ENCODE assay signal across 18 mouse cellular contexts in genomic region chr15:91104934-91105333, GRCm38 (mm10). TPM values are rescaled to one million over a fixed set of nuclear protein-coding genes. Genes with fewer than 3 reads are reported as not detected.
A peak's percentile ranks its signal among the peaks of the same experiment; 100 is the strongest.
DNase-seq lines count a peak whose midpoint lies in the region; ATAC-seq lines count a peak whose summit lies in the region.
"Had no signal": no experiment of that assay in that cellular context is flagged by ENCODE, and none has a peak within 500 bp of the region (broad histone marks: within the 10 kb centered on the region; RNA-seq: fewer than 3 reads in every experiment).

No protein-coding gene starts in this region.

- DNase-seq in layer of hippocampus, adult 9-11 months = peak; percentile 52
- no peak for DNase-seq in layer of hippocampus, postnatal 10 days (ENCODE audit: low spot score in 2 of 2)
- DNase-seq in 3T3-L1 (ENCODE audit: low read depth, low spot score) = peak; percentile 17
- peak; percentile 42 for DNase-seq in embryo, embryonic 10.5 days (ENCODE audit: low spot score)
- no peak for DNase-seq in ovary, postnatal 10 days (ENCODE audit: low spot score)
- DNase-seq in adrenal gland, adult 2 months = no peak
- DNase-seq: cerebellum, postnatal 10 days; lung, adult 2 months; spleen, adult 18-20 months; thymus, postnatal 4 days had no signal

- no peak overlapping the region for H3K27ac ChIP-seq in forebrain, embryonic 15.5 days (replicated peaks)
- H3K27ac ChIP-seq in forebrain, embryonic 12.5 days = no peak overlapping the region
- H3K27ac ChIP-seq: heart, embryonic 10.5 days; kidney, embryonic 15.5 days; limb, embryonic 15.5 days; stomach, postnatal 0 days had no signal

- no peaks in the 10 kb centered on the region for H3K9me3 ChIP-seq in forebrain, embryonic 15.5 days
- no peaks in the 10 kb centered on the region for H3K9me3 ChIP-seq in forebrain, embryonic 12.5 days
- H3K9me3 ChIP-seq: heart, embryonic 10.5 days; kidney, embryonic 15.5 days; limb, embryonic 15.5 days had no signal

- no peaks in the 10 kb centered on the region for H3K27me3 ChIP-seq in forebrain, embryonic 15.5 days
- no peaks in the 10 kb centered on the region for H3K27me3 ChIP-seq in forebrain, embryonic 12.5 days
- H3K27me3 ChIP-seq: kidney, embryonic 15.5 days; limb, embryonic 15.5 days had no signal

- WGBS in forebrain, embryonic 15.5 days = 37% methylated on average over 3 of the region's 3 CpGs
- WGBS in forebrain, embryonic 12.5 days = 50% methylated on average over 3 of the region's 3 CpGs

- H3K4me3 ChIP-seq in forebrain, embryonic 15.5 days = no peak overlapping the region
- H3K4me3 ChIP-seq in forebrain, embryonic 12.5 days (replicated peaks) = no peak overlapping the region
- H3K4me3 ChIP-seq: heart, embryonic 10.5 days; kidney, embryonic 15.5 days; limb, embryonic 15.5 days had no signal

- no peak overlapping the region for H3K9ac ChIP-seq in forebrain, embryonic 15.5 days (replicated peaks)
- no peak overlapping the region for H3K9ac ChIP-seq in forebrain, embryonic 12.5 days
- H3K9ac ChIP-seq: kidney, embryonic 15.5 days; limb, embryonic 15.5 days had no signal

- ATAC-seq in forebrain, embryonic 15.5 days (replicated peaks) = peak; percentile 48; the same call in 1 of the 2 replicates
- no peak for ATAC-seq in forebrain, embryonic 12.5 days (ENCODE audit: low FRiP score)
- ATAC-seq: activated CD4-positive, CD25-positive, alpha-beta regulatory T cell, adult 4 months had no signal

- H3K4me1 ChIP-seq in forebrain, embryonic 15.5 days = no peaks in the 10 kb centered on the region
- peaks cover 4% of the 10 kb centered on the region; the same call in 1 of the 2 replicates for H3K4me1 ChIP-seq in forebrain, embryonic 12.5 days
- H3K4me1 ChIP-seq: kidney, embryonic 15.5 days; limb, embryonic 15.5 days had no signal

- no peak overlapping the region for H3K4me2 ChIP-seq in forebrain, embryonic 15.5 days (replicated peaks)
- H3K4me2 ChIP-seq in forebrain, embryonic 12.5 days = no peak overlapping the region
- H3K4me2 ChIP-seq: kidney, embryonic 15.5 days; limb, embryonic 15.5 days had no signal

- H3K36me3 ChIP-seq in forebrain, embryonic 15.5 days = no peaks in the 10 kb centered on the region
- H3K36me3 ChIP-seq in forebrain, embryonic 12.5 days (replicated peaks) = no peaks in the 10 kb centered on the region
- H3K36me3 ChIP-seq: G1E; heart, embryonic 10.5 days; kidney, embryonic 15.5 days; limb, embryonic 15.5 days had no signal

RNA-seq across cellular contexts. Expression of gene Kif21a, which starts 55.2 kb away (rescaled TPM):
- polyA plus RNA-seq in forebrain, embryonic 15.5 days (2015; fragmentation: Nextera tagmentation; extraction: Ambion mirVana) = 52.3 and 54.2 TPM in 2 replicates
- 49.5 and 49.6 TPM in 2 replicates for polyA plus RNA-seq in forebrain, embryonic 12.5 days (2016; fragmentation: Nextera tagmentation; extraction: Ambion mirVana)
- total RNA-seq in layer of hippocampus, postnatal 10 days (2021) = 10 to 100 TPM; 74.5 to 75.6 TPM
- 10 to 100 TPM; 18.0 to 19.5 TPM for total RNA-seq in adrenal gland, adult 2 months (2021)
- polyA plus RNA-seq in adrenal gland, adult 2 months (2012; rRNA removed) = 1.8 and 2.3 TPM in 2 replicates
- total RNA-seq: G1E had no signal
- polyA plus RNA-seq: activated CD4-positive, CD25-positive, alpha-beta regulatory T cell, adult 4 months; G1E had no signal

Comparison
In these comparisons a context has a peak if more than half of its experiments do, and no peak if none do; other contexts are left out.
1. DNase-seq: peak in layer of hippocampus, adult 9-11 months (single experiment), 3T3-L1 (single experiment) and embryo, embryonic 10.5 days (single experiment); none in layer of hippocampus, postnatal 10 days (0 of 2), ovary, postnatal 10 days (single experiment) and adrenal gland, adult 2 months (single experiment).
2. RNA of gene Kif21a, which starts 55.2 kb away (polyA plus RNA-seq): 52.3 to 54.2 TPM in forebrain, embryonic 15.5 days and 49.5 to 49.6 TPM in forebrain, embryonic 12.5 days; 1.8 to 2.3 TPM in adrenal gland, adult 2 months; every median in the first group is over 10 times any median in the second.